Mouse (Mus musculus) megakaryocyte, embryonic 14.5 days (primary cell): ENCODE measurements at regions not wholly inside any gene's neighbourhood (a gene's known extent, or its start where the extent isn't known, plus 50 kb on each side); places are given as distances from the start of the nearest gene placed in this dataset.

ENCODE experiments used
- FLI1 ChIP-seq: IDR thresholded peaks from 2 replicates; pipeline ENCODE4 v1.6.1; 2012; ENCODE audit warnings: low read length, inconsistent platforms, mixed read lengths
- GATA1 ChIP-seq: IDR thresholded peaks from 3 replicates; pipeline ENCODE4 v1.6.1; 2012; ENCODE audit warnings: mixed read lengths, low read length, inconsistent platforms, borderline replicate concordance

DNA sequence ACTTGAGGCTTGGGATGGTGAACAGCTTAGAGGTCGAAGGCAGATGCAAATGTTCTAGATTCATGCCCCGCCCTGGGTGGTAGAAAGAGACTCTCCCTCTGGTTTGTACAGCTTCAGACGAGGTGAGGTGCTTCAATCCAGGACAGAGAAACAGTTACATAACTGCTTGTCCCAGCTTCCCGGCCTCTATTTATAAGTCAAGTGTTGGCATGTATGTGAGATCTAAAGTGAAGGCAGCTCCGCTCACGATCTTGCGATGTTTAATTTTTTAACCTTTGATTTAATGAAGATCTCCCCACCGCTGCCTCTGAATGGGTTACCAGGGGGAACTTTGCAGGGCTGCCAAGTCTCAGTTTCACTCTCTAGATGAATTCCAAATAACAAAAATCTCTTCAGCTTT, 266.9 kb upstream of the Zfp64 start:
- no peak for TF ChIP-seq GATA1
- no peak for TF ChIP-seq FLI1
